Mouse (Mus musculus) mouse embryonic stem cell (cell line): Measurements from ENCODE around the gene B4galt1.

Source experiments
- in situ Hi-C, 2 experiments: fragments of 300-500 bp; cut with MboI; formaldehyde crosslinking; loops; 1 replicate in 1 of 2; 3 replicates in 1 of 2; pipeline ENCODE4 v1.14.3; 2019 to 2020; ENCODE audit warnings: low sequenced_read_pairs in 2 of 2, low pct_unique_long_range_greater_than_20kb in 1 of 2, mixed read lengths in 1 of 2; ENCODE audit not compliant: unreplicated experiment in 1 of 2

B4galt1 gene

GRCm38 (mm10) chr4:40757157-40757779 lies 96.5 kb downstream of the B4galt1 start:
- in situ Hi-C loops: no loop called here
